Mouse (Mus musculus) brain, embryonic 14.5 days (tissue): ENCODE measurements around the gene 1700069L16Rik. TPM values are rescaled to one million over a fixed set of nuclear protein-coding genes. Genes with fewer than 3 reads are reported as not detected.

Experiments
- DNase-seq: peaks from one replicate; pipeline ENCODE4 v3.0.0-alpha.2; 2011; ENCODE audit warnings: low read depth
- CTCF ChIP-seq: fragments of 200-500 bp; IDR thresholded peaks from 2 replicates; pipeline ENCODE4 v1.5.1; 2012; ENCODE audit warnings: inconsistent platforms, mild to moderate bottlenecking, moderate library complexity, borderline replicate concordance; ENCODE audit not compliant: insufficient read depth, insufficient read length; ENCODE audit errors: extremely low read depth
- POLR2A ChIP-seq: fragments of 200-500 bp; IDR thresholded peaks from 2 replicates; pipeline ENCODE4 v1.6.1; 2012; ENCODE audit warnings: mild to moderate bottlenecking, inconsistent platforms, borderline replicate concordance; ENCODE audit not compliant: poor library complexity, insufficient read depth, insufficient read length, severe bottlenecking; ENCODE audit errors: extremely low read depth
- polyA plus RNA-seq: library from polyadenylated mRNA; depleted of rRNA; stranded (reverse); fragments of >200 nt; gene quantifications from 2 replicates; pipeline ENCODE4 v1.2.3, GENCODE M21; 2012

Gene 1700069L16Rik
- polyA plus RNA-seq, 1 experiment = not detected

DNA sequence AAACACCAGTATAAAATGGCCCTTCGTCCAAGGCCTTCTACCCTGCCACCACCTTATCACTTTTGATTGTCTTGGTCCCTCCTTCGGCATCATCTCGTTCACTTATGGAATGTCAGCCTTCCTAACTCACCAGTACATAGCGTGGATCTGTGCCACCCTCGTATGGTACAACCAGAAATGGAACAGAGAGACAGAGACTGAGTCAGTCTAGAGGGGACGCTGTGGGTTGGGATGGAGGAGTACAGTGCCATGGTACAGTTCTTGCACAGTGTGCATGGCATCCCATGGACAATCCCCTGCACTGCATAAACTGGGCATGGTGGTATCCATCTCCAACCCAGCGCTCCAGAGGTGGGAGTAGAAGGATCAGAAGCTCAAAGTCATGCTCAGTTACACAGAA lies 4.1 kb upstream of the 1700069L16Rik start:
- no peak for DNase-seq
- TF ChIP-seq CTCF (no peak), POLR2A (no peak)

DNA sequence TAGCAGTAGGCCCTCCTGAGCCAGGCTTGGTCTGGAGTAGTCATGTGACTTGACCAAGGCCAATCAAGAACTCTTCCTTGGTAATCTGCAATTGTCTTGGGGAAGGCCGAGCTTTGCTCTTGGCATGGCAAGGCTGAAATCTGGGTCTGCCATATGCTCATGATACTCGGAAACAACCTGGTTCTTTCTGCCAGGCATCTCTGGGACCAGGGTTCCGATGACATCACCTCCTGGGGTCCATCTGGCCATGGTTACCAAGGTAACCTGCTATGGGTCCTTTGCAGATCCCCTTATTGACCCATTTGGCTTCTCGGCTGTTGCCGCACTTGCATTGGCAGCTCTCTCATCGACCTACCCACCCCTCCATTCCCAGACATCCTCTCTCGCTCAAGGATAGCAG lies 3.4 kb upstream of the 1700069L16Rik start:
- DNase-seq = no peak
- no peak for TF ChIP-seq CTCF
- TF ChIP-seq POLR2A = no peak

DNA sequence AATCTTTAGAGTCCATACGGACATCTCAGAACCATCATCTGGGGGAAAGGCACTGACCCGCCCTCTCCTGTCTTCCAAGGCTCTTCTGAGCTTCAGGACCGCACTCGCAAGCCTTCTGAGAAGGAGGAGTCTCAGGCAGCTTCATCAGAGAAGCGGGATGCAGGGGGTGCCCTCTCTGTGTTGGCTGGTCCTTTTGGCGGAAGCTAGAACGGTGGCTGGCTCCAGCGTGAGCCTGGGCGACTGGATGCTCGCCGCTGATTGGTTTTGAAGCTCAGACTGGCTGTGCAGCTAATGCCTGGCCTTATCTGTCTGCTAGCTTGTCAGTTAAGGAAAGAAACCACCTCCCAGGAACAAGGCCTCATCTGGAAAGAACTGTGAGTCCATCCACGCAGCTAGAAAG lies 2.7 kb upstream of the 1700069L16Rik start:
- DNase-seq = no peak
- TF ChIP-seq POLR2A (no peak), CTCF (no peak)

DNA sequence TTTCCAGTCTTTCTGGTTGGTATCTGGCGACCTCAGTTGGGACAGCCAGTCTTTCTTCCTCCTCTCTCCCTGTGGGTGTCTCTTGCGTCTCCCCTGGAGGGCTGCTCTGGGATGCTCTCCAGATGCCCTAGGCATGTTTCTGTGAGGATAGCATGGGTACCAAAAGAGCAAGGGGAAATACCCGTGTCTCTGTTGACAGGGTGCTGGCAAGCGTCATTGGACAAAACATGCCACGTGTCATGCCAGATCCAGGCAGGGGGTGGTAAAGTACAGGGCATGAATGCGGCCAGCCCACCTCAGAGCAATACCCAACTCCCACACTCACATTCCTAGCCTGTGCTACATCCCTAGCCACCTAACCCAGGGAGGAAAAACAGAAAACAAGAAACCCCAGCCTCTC lies 2.0 kb upstream of the 1700069L16Rik start:
- DNase-seq = no peak

DNA sequence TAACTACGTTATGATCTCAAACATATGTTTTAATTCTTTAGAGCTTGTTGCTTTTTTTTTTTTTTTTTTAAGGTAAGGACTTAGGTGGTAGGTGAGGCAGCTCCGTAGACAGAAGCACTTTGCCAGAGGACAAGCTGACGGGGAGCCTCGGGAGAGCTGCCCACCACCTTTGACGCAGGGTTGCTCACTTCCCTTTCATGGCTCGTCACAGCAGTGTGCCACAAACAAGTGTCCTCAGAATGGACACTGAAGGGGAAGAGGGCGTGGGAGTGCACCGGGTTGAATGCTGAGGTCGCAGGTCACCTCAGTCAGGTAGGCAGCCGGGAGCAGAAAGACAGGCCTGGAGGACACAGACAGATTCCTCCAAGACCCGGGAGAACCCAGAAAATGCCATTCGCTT lies 845 bp upstream of the 1700069L16Rik start:
- TF ChIP-seq CTCF (no peak), POLR2A (no peak)
- DNase-seq = no peak

More for the DNA sequence above, 2.0 kb upstream of the 1700069L16Rik start:
- no peak for TF ChIP-seq POLR2A
- no peak for TF ChIP-seq CTCF

DNA sequence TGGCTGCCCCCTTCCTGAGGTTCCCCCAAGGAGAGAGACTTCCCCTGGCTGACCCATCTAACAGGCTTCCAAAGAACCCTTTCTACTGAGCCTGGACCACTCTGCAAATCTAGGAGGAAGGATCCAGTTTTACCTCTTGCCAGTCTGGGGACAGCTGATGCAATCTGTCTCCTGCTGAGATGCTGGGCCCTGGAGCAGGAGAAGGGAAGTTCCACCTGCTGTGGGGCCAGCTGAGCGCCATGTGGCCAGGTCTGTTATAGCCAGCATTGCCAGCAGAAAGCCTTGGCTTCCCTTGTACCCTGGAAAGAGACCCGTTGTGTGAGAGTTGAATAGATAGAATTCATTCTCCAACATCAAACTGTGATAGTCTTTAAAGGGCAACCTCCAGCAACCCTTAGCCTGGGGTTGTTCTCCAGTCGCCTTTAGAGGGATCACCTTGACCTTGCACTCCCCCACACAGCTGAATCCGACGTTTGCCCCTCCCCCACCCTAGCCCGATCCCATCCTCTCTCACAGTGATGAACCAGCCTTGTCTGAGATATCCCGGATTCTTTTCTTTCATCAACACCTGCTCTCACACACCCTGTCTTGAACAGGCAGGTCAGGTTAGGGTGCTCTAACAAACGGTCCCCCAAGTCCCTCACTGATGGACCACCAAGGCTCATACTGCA lies 870 bp downstream of the 1700069L16Rik start:
- DNase-seq = peak; percentile 30
- no peak for TF ChIP-seq CTCF
- TF ChIP-seq POLR2A = no peak

DNA sequence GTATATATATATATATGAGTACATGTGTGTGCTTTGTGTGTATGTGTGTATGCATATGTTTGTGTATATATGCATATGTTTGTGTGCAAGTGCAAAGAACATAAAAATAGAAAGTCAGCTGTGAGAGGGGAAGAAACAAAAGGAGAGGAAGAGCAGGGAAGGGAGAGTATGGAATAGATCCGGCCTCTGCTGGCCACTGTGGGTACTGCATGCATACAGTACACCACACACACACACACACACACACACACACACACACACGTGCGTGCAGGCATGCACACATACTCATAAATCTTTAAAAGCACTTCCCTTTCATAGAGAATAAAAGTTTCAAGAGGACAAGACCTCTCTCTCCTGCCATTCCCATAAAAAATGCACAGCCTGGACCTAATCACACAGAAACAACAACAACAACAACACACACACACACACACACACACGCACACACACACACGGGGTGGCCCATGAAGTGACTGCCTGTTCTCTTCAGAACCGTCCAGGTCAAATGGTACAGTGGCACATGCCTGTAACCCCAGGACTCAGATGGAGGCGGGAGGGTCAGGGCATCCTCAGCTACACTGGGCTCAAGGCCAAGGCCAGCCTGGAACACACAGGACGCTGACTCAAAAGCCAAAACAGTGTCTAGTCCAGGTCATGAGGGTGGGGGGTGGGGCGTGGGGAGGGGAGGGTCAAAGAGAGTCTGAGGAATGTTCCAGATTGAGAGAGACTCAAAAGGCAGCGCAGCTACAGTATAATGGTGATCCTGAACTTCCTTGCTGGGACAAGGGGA lies 2.2 kb downstream of the 1700069L16Rik start:
- no peak for DNase-seq
- TF ChIP-seq POLR2A = no peak
- TF ChIP-seq CTCF = peak; percentile 36; the same call in 1 of the 2 replicates

DNA sequence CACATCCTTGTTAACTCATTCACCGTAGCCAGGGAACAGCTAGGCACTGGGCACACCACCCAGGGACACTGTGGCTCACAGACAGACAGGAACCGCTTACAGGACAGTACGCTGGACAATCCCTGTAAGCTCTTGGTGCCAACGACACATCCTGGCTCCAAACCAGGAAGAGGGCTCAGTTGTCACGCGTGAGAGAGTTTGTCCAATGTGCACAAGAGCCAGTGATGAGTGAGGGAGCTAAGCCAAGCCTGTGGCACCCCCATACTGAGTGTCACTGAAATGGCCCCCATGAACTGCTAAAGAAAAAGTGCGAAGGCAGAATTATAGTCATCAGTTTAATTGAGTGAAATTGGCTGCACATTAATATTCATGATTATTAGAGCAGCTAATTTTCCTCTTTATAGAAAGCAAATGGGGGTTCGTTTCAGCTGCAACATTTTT lies 5.3 kb downstream of the 1700069L16Rik start:
- peak; percentile 83 for DNase-seq
- TF ChIP-seq CTCF = no peak
- no peak for TF ChIP-seq POLR2A

DNA sequence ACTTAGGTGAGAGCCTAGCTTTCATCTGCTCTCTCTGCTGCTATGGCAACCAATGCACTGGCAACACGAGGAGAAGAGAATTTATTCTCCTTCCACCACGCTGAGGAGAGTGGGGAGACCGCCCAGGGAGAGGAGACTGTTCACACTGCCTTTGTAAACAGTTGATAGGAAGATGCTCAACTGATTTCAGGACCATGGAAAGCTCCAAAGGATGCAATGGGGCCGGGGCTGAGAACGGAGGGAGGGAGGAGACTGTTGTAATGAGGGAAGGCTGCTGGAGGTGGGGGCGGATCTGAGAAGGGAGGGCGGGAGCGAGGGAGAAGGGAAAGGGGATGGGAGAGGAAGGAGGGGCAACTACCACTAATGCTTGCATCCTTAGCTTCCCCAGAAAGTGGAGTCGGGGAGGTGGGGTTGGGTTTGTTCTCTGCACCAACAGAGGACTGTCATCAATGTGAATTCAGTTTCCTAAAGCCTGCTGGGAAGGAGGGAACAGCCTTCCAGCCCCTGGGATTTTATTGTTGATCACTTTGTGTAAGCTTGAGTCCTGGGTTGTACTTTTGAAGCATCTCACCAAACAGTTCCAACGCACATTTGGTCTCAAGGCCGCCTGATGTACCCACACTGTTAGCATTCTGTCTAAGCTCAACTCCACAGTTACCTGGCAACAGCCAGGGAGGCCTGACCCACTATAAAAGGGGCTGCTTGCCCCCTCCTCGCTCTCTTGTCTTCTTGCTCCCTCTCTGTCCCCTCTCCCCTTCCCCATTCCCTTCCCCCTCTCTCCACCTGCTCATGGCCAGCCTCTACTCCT lies 7.8 kb downstream of the 1700069L16Rik start:
- TF ChIP-seq POLR2A = no peak
- TF ChIP-seq CTCF = no peak
- peak; percentile 94 for DNase-seq

DNA sequence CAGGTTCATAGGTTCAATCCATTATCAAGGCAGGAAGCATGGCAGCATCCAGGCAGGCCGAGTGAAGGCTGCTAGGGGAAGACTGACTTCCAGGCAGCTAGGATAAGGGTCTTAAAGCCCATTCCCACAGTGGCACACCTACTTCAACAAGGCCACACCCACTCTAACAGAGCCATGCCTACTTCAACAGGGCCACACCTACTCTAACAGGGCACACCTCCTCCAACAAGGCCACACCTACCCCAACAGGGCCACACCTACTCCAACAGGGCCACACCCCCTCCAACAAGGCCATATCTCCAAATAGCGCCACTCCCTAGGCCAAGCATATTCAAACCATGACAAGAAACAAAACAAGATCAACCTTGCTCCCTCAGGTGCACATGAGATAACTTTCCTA lies 11.7 kb downstream of the 1700069L16Rik start:
- DNase-seq = no peak
- no peak for TF ChIP-seq CTCF
- no peak for TF ChIP-seq POLR2A

DNA sequence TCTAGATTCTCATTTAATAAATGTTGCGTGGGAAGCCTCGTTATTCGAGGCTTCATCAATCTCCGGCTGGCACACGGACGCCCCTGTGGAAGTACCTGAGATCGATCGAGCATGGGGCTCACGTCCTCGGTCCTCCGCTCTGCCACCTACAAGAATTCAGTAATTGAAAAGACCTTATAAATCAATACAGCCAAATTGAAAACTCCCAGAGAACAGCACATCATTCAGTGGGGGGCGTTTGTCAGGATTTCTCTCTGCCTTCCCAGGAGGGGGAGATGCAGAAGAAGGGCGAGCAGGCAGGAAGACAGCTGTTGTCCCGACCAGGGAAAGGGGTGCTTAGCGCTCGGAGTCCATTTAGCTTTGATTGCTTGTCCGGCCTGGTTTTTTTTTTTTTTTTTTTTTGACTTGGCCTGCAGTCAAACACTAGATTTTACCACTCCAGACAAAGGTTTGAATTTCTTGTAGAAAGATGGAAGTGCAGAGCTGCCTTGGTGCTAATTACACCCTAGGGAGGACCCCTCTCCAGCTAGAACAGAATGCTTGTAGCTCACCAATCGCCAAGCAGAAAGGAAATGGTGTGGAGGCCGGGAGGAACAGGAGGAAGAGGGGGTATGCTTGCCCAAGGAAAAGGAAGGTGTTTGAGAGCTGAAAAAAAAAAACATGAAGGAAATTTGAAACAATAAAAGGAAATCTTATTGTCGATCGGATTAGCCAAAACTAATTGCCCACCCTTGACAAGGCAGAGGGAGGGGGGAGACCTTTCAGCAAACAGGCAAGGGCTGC lies 20.6 kb downstream of the 1700069L16Rik start:
- DNase-seq = peak; percentile 79
- TF ChIP-seq POLR2A (no peak), CTCF (no peak)
